Mouse (Mus musculus): ENCODE measurements around the gene Nf1. TPM values are rescaled to one million over a fixed set of nuclear protein-coding genes. Genes with fewer than 3 reads are reported as not detected.

The Nf1 gene
- polyA plus RNA-seq, 1 experiment from 2014 or later, result 14.8 TPM

DNA sequence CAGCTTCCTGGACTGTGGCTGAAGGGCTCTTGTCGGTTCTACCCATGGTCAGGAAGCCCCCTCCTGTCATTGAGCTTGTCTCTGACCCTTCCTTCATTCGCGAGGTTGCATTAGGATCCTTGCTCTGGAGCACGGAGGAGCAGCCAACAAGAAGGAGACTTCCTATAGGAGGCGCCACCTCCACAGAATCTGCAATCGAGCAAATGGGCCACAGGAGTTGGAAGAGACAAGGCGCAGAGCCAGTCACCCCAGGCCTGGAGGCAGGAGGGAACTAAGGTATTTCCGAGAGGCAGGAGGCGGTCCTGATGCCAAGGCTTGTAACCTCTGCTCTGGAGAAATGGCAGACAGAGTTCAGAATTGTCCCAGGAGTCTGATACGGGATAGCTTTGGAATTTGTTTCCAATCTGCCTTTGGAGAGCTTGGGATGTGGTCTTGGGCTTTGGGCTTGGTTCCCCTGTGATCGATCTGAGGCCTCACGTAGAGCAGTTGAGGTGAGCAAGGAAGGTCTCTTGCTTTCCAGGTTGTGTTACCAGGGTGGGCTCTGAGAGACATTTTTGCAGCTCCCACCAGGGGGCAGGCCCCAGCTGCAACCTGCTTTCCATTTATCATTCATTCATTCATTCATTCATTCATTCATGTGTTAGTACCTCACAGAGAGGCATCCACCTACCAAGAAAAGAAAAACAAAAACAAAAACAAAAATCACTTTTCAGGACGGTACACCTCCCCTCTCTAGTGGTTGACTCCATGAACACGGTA is 250.0 kb downstream of the Nf1 start:
- Histone ChIP-seq H3K4me3 (ENCODE audit: low read length) (no peak overlapping the region), H3K27me3 (ENCODE audit: control insufficient read depth, insufficient read depth, low read length) (peaks cover 45% of the 10 kb centered on the region), H3K36me3 (ENCODE audit: control insufficient read depth, insufficient read depth, low read length) (no peaks in the 10 kb centered on the region), H3K27ac (ENCODE audit: low read depth, low read length) (no peak overlapping the region), H3K9ac (ENCODE audit: low read depth, low read length) (no peak overlapping the region), H3K4me2 (replicated peaks; ENCODE audit: low read depth, low read length) (no peak overlapping the region), H3K4me1 (ENCODE audit: control insufficient read depth, insufficient read depth, low read length) (peaks cover 9% of the 10 kb centered on the region; the same call in 1 of the 2 replicates), H3K9me3 (ENCODE audit: control insufficient read depth, low read length) (no peaks in the 10 kb centered on the region)
- ATAC-seq (ENCODE audit: low FRiP score, low TSS enrichment), result no peak
- WGBS, result 55% methylated on average over 14 of the region's 14 CpGs

DNA sequence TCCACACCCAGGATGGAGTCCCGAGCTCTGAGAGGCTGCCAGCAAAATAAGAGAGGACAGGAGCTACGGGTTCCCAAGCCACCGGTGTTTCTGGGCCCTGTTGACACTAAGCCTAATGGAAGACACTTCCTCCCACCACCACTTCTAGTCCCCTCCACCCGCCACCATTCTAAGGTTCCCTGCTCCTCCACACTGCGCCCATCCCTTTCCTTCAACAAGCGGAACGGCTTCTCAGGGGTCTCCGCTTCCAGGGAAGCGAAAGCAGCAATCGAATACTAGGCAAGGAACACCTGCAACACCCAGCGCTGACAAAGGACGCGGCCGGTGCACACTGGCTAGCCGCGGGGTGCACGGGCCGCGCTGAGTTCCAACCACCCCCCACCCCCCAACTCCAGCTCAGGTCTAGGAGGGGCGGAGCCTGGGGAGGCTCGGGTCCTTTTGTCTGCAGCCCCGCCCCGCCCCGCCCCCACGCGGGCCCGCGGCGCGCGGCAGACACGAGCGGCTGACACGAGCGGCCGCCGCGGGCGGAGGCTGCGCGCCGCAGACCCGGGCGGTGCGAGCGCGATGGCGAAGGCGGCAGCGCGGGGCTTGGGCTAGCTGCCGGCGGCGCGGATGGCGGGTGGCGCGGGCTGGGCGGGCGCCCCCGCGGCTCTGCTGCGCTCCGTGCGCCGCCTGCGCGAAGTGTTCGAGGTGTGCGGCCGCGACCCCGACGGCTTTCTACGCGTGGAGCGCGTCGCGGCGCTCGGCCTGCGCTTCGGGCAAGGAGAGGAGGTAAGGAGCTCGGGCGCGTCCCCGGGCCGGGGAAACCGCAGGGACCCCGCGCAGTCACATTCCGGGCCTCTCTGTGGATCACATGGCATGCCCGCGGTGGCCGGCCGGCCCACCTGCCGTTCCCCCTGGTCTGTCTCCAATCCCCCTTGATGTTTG is 251.4 kb downstream of the Nf1 start, which contains the start of gene Rab11fip4:
Rab11fip4 (plus strand) TSS at position 549 of the 927 bp plus-strand sequence.
- H3K4me2 ChIP-seq (replicated peaks; ENCODE audit: low read depth, low read length), result peak within 1 kb of the TSS; percentile 99
- ATAC-seq (ENCODE audit: low FRiP score, low TSS enrichment), result peak; percentile 69
- 2% methylated on average over 77 of the region's 98 CpGs for WGBS
- peaks cover 9% of the 10 kb centered on the region; the same call in 1 of the 2 replicates for H3K4me1 ChIP-seq (ENCODE audit: control insufficient read depth, insufficient read depth, low read length)
- no peak within 1 kb of the TSS for H3K27ac ChIP-seq (ENCODE audit: low read depth, low read length)
- H3K9ac ChIP-seq (ENCODE audit: low read depth, low read length), result peak within 1 kb of the TSS; percentile 62
- peak within 1 kb of the TSS; percentile 52 for H3K4me3 ChIP-seq (ENCODE audit: low read length)
- peaks cover 45% of the 10 kb centered on the region for H3K27me3 ChIP-seq (ENCODE audit: control insufficient read depth, insufficient read depth, low read length)
- no peaks in the 10 kb centered on the region for H3K36me3 ChIP-seq (ENCODE audit: control insufficient read depth, insufficient read depth, low read length)
- no peaks in the 10 kb centered on the region for H3K9me3 ChIP-seq (ENCODE audit: control insufficient read depth, low read length)

DNA sequence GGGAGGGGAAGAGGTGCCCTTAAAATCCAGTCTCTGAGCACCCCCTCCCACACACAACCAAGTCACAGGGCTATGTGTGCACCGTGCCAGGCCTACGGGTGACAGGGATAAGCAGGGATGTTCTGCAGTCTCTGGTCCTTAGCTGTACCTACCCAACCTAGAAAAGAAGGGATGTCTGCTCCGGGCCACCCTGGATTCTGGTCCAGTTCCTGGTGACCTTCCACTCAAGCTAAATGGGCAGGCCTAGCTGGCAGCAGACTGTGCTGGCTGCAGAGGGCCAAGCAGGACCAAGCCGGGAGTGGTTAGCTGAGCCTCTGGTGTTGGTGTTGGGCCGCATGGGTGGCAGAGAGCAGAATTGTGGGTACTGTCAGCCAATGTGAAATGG is 252.1 kb downstream of the Nf1 start:
- 40% methylated on average over 5 of the region's 5 CpGs for WGBS
- Histone ChIP-seq H3K4me1 (ENCODE audit: control insufficient read depth, insufficient read depth, low read length) (peaks cover 9% of the 10 kb centered on the region; the same call in 1 of the 2 replicates), H3K9me3 (ENCODE audit: control insufficient read depth, low read length) (no peaks in the 10 kb centered on the region), H3K4me3 (ENCODE audit: low read length) (peak overlapping the region; percentile 52), H3K27ac (ENCODE audit: low read depth, low read length) (no peak overlapping the region), H3K4me2 (replicated peaks; ENCODE audit: low read depth, low read length) (peak overlapping the region; percentile 99), H3K9ac (ENCODE audit: low read depth, low read length) (peak overlapping the region; percentile 62; the same call in 1 of the 2 replicates), H3K27me3 (ENCODE audit: control insufficient read depth, insufficient read depth, low read length) (peaks cover 45% of the 10 kb centered on the region), H3K36me3 (ENCODE audit: control insufficient read depth, insufficient read depth, low read length) (no peaks in the 10 kb centered on the region)
- 0 out of 2 replicates have a peak, but pooled peaks have one; percentile 5 for ATAC-seq (ENCODE audit: low FRiP score, low TSS enrichment)

DNA sequence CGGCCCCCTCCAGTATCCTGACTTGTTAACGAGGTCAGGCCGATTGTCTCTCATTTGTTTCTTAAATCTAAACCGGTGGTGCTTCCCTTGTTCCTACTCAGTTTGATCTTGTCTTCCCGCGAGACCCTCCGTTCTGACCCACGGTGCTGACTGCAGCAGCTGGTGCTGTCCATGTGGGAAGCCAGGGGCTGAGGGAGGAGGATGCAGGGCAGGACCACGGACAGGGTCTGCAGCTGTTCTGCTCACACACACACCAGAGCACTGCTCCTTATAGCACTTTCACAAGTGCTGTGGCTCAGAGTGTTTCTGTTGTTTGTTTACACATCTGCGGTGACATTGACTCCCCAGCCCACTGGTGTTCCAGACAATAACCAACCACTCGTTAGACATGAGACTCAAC is 254.0 kb downstream of the Nf1 start:
- peaks cover 45% of the 10 kb centered on the region for H3K27me3 ChIP-seq (ENCODE audit: control insufficient read depth, insufficient read depth, low read length)
- no peak overlapping the region for H3K4me2 ChIP-seq (replicated peaks; ENCODE audit: low read depth, low read length)
- peaks cover 9% of the 10 kb centered on the region; the same call in 1 of the 2 replicates for H3K4me1 ChIP-seq (ENCODE audit: control insufficient read depth, insufficient read depth, low read length)
- WGBS, result 31% methylated on average over 11 of the region's 11 CpGs
- H3K4me3 ChIP-seq (ENCODE audit: low read length), result no peak overlapping the region
- no peaks in the 10 kb centered on the region for H3K36me3 ChIP-seq (ENCODE audit: control insufficient read depth, insufficient read depth, low read length)
- ATAC-seq (ENCODE audit: low FRiP score, low TSS enrichment), result no peak
- no peak overlapping the region for H3K27ac ChIP-seq (ENCODE audit: low read depth, low read length)
- no peaks in the 10 kb centered on the region for H3K9me3 ChIP-seq (ENCODE audit: control insufficient read depth, low read length)
- H3K9ac ChIP-seq (ENCODE audit: low read depth, low read length), result no peak overlapping the region

DNA sequence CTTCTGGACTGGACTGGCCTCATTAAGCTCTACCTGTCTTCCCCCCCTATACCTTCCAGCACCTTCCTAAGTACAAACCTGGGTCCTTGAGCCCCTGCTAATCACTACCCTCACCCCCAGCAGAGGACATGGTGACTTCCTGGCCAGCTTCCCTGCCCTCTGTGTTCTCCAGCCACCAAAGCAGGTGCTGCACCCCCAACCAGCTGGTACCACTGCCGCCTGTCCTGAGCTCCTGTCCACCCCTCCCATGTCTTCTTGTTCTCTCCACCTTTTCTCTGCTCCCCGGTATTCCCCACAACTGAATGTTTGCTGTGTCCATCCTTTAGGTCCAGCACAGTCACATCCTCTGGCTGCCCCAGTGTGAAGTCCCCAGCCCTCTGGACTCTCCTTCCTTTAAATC is 271.0 kb downstream of the Nf1 start:
- Histone ChIP-seq H3K27ac (ENCODE audit: low read depth, low read length) (no peak overlapping the region), H3K9me3 (ENCODE audit: control insufficient read depth, low read length) (no peaks in the 10 kb centered on the region), H3K36me3 (ENCODE audit: control insufficient read depth, insufficient read depth, low read length) (no peaks in the 10 kb centered on the region), H3K4me2 (replicated peaks; ENCODE audit: low read depth, low read length) (no peak overlapping the region), H3K4me1 (ENCODE audit: control insufficient read depth, insufficient read depth, low read length) (peaks cover 7% of the 10 kb centered on the region; the same call in 1 of the 2 replicates), H3K9ac (ENCODE audit: low read depth, low read length) (no peak overlapping the region), H3K4me3 (ENCODE audit: low read length) (no peak overlapping the region), H3K27me3 (ENCODE audit: control insufficient read depth, insufficient read depth, low read length) (no peaks in the 10 kb centered on the region)
- WGBS, result 57% methylated on average over 2 of the region's 2 CpGs
- no peak for ATAC-seq (ENCODE audit: low FRiP score, low TSS enrichment)

DNA sequence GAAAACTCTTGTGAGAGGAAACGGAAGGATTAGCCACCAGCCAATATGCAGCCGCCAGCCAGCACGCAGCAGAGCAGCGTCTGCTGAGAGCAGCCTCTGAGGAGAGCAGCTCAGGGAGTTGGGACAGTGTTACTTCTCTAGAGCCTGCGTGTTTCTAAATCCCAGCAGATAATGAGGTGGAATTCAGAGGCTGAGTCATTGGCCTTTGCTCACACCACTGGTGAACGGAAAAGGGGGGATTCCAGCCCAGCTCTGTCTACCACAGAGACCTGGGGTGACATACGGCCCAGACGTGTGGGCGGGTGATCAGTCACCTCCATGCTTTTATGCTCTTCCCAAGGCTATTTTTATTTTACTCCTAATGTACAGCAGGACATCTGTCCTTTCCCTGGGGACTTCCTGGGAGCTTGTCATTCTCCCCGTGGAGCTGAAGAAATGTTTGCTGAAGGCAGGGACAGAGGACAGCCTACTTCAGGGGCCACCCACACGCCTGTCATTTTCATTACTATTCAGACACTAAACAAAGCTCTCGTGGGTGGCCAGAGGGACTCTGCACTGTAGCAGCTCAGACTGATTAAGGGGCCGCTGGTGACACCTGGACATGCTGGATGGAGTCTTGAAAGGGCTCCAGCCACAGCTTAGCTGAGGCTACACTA is 271.6 kb downstream of the Nf1 start:
- no peak overlapping the region for H3K4me3 ChIP-seq (ENCODE audit: low read length)
- no peak for ATAC-seq (ENCODE audit: low FRiP score, low TSS enrichment)
- H3K4me2 ChIP-seq (replicated peaks; ENCODE audit: low read depth, low read length), result 0 out of 2 replicates have a peak overlapping the region, but pooled peaks have one; percentile 6
- no peaks in the 10 kb centered on the region for H3K36me3 ChIP-seq (ENCODE audit: control insufficient read depth, insufficient read depth, low read length)
- peaks cover 7% of the 10 kb centered on the region; the same call in 1 of the 2 replicates for H3K4me1 ChIP-seq (ENCODE audit: control insufficient read depth, insufficient read depth, low read length)
- H3K9me3 ChIP-seq (ENCODE audit: control insufficient read depth, low read length), result no peaks in the 10 kb centered on the region
- WGBS, result 16% methylated on average over 13 of the region's 13 CpGs
- H3K27ac ChIP-seq (ENCODE audit: low read depth, low read length), result no peak overlapping the region
- H3K9ac ChIP-seq (ENCODE audit: low read depth, low read length), result no peak overlapping the region; the same call in 1 of the 2 replicates
- no peaks in the 10 kb centered on the region for H3K27me3 ChIP-seq (ENCODE audit: control insufficient read depth, insufficient read depth, low read length)

DNA sequence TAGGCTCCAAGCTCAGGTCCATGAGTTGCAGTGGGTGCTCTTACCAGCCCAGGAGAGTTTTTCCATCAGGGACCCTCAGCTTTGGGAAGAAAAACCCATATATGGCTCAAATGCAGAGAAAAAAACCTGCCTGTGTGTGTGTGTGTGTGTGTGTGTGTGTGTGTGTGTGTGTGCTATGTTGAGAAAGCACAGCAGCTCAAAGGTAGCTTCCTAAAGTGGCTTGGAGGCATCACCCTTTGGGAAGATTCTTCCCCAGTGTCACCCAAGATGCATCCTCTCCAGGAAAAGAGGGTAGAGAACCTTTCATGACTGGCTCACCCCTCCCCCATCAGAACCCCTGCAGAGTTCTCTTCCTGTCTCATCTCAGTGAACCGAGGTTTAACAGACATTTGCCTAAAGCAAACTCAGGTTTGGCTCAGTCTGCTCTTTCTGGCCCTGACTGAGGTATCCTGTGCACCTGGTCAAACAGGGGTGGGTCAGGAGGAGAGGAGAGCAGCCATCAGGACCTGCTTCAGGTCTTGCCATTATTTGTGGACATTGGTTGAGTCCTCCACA is 272.6 kb downstream of the Nf1 start:
- Histone ChIP-seq H3K36me3 (ENCODE audit: control insufficient read depth, insufficient read depth, low read length) (no peaks in the 10 kb centered on the region), H3K27ac (ENCODE audit: low read depth, low read length) (no peak overlapping the region), H3K4me3 (ENCODE audit: low read length) (no peak overlapping the region), H3K9ac (ENCODE audit: low read depth, low read length) (no peak overlapping the region), H3K9me3 (ENCODE audit: control insufficient read depth, low read length) (no peaks in the 10 kb centered on the region), H3K27me3 (ENCODE audit: control insufficient read depth, insufficient read depth, low read length) (no peaks in the 10 kb centered on the region), H3K4me2 (replicated peaks; ENCODE audit: low read depth, low read length) (no peak overlapping the region), H3K4me1 (ENCODE audit: control insufficient read depth, insufficient read depth, low read length) (peaks cover 7% of the 10 kb centered on the region; the same call in 1 of the 2 replicates)
- 8% methylated on average over 1 of the region's 1 CpGs for WGBS
- ATAC-seq (ENCODE audit: low FRiP score, low TSS enrichment), result no peak

DNA sequence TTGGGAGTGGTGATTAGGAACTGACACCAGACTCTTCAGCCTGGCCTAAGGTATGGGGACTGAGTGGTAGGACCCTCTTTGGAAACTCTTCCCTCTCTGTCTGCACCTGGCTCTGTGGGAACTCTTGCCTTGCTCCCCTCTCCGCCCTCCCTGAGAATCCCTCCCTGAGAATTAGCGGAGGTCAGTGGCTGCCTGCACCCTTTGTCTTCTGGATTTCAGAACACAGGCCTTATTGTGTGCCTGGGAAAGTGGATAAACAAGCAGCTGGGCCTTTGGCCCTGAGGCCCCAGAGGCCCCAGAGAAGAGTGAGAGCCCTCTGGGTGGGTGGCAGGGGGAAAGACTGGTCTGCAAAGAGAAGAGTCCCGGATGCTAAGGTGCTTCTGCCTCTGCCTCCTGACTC is 273.6 kb downstream of the Nf1 start:
- no peaks in the 10 kb centered on the region for H3K36me3 ChIP-seq (ENCODE audit: control insufficient read depth, insufficient read depth, low read length)
- H3K9ac ChIP-seq (ENCODE audit: low read depth, low read length), result no peak overlapping the region
- no peaks in the 10 kb centered on the region for H3K9me3 ChIP-seq (ENCODE audit: control insufficient read depth, low read length)
- H3K27me3 ChIP-seq (ENCODE audit: control insufficient read depth, insufficient read depth, low read length), result no peaks in the 10 kb centered on the region
- 55% methylated on average over 3 of the region's 3 CpGs for WGBS
- no peak overlapping the region for H3K27ac ChIP-seq (ENCODE audit: low read depth, low read length)
- peaks cover 7% of the 10 kb centered on the region; the same call in 1 of the 2 replicates for H3K4me1 ChIP-seq (ENCODE audit: control insufficient read depth, insufficient read depth, low read length)
- H3K4me3 ChIP-seq (ENCODE audit: low read length), result no peak overlapping the region
- no peak for ATAC-seq (ENCODE audit: low FRiP score, low TSS enrichment)
- H3K4me2 ChIP-seq (replicated peaks; ENCODE audit: low read depth, low read length), result no peak overlapping the region

Data from kidney, embryonic 14.5 days (tissue).